Mouse (Mus musculus): ENCODE results near the gene Armh3. TPM values are rescaled to one million over a fixed set of nuclear protein-coding genes. Genes with fewer than 3 reads are reported as not detected.
A peak's percentile ranks its signal among the peaks of the same experiment; 100 is the strongest.
"Not testable (repeated sequence)": the region's sequence is repeated elsewhere in the genome, so short reads cannot be mapped to it uniquely, and the experiment has no call there.

Armh3 gene
- total and polyA plus RNA-seq, 2 experiments from 2014 or later: 16.5 to 17.5 TPM

GRCm38 (mm10) chr19:46002279-46002678 is 4.0 kb upstream of the Armh3 start:
- Histone ChIP-seq H3K27me3 (ENCODE audit: insufficient read depth, low read length) (no peaks in the 10 kb centered on the region), H3K9ac (replicated peaks; ENCODE audit: low read length) (no peak overlapping the region), H3K4me2 (ENCODE audit: low read depth, low read length) (no peak overlapping the region), H3K4me3 (ENCODE audit: low read length) (no peak overlapping the region), H3K9me3 (ENCODE audit: low read length) (no peaks in the 10 kb centered on the region), H3K36me3 (ENCODE audit: insufficient read depth, low read length) (no peaks in the 10 kb centered on the region), H3K4me1 (ENCODE audit: insufficient read depth, low read length) (peaks cover 6% of the 10 kb centered on the region; the same call in 1 of the 2 replicates), H3K27ac (no peak overlapping the region)
- WGBS: 82% methylated on average over 9 of the region's 9 CpGs
- ATAC-seq: no peak
- no peak for TF ChIP-seq CTCF (IDR thresholded peaks at IDR 0.05; ENCODE audit: low read depth)
- DNase-seq (ENCODE audit: low spot score): no peak

- DNase-seq (ENCODE audit: low spot score) (no peak), ATAC-seq (no peak)
- H3K4me1 ChIP-seq (ENCODE audit: insufficient read depth, low read length): peaks cover 6% of the 10 kb centered on the region; the same call in 1 of the 2 replicates
- H3K27me3 ChIP-seq (ENCODE audit: insufficient read depth, low read length): no peaks in the 10 kb centered on the region
- no peak overlapping the region for H3K9ac ChIP-seq (replicated peaks; ENCODE audit: low read length)
- H3K36me3 ChIP-seq (ENCODE audit: insufficient read depth, low read length): no peaks in the 10 kb centered on the region
- H3K9me3 ChIP-seq (ENCODE audit: low read length): no peaks in the 10 kb centered on the region
- 71% methylated on average over 1 of the region's 1 CpGs for WGBS
- H3K4me3 ChIP-seq (ENCODE audit: low read length): no peak overlapping the region
- H3K27ac ChIP-seq: no peak overlapping the region
- no peak overlapping the region for H3K4me2 ChIP-seq (ENCODE audit: low read depth, low read length)
- no peak for TF ChIP-seq CTCF (IDR thresholded peaks at IDR 0.05; ENCODE audit: low read depth)
Observed at GRCm38 (mm10) chr19:45999378-45999777, 1.1 kb upstream of the Armh3 start.

- H3K27me3 ChIP-seq (ENCODE audit: insufficient read depth, low read length): no peaks in the 10 kb centered on the region
- peaks cover 3% of the 10 kb centered on the region; the same call in 1 of the 2 replicates for H3K4me1 ChIP-seq (ENCODE audit: insufficient read depth, low read length)
- H3K4me3 ChIP-seq (ENCODE audit: low read length): peak overlapping the region; percentile 76
- TF ChIP-seq CTCF (IDR thresholded peaks at IDR 0.05; ENCODE audit: low read depth): no peak
- peak overlapping the region; percentile 63 for H3K4me2 ChIP-seq (ENCODE audit: low read depth, low read length)
- 12% methylated on average over 8 of the region's 8 CpGs for WGBS
- no peak overlapping the region for H3K27ac ChIP-seq
- H3K9ac ChIP-seq (replicated peaks; ENCODE audit: low read length): peak overlapping the region; percentile 81
- DNase-seq (ENCODE audit: low spot score): no peak
- no peaks in the 10 kb centered on the region for H3K36me3 ChIP-seq (ENCODE audit: insufficient read depth, low read length)
- no peaks in the 10 kb centered on the region for H3K9me3 ChIP-seq (ENCODE audit: low read length)
- peak; percentile 42 for ATAC-seq
Observed at GRCm38 (mm10) chr19:45998694-45999217, 468 bp upstream of the Armh3 start.

- H3K4me3 ChIP-seq (ENCODE audit: low read length): peak overlapping the region; percentile 76
- peak overlapping the region; percentile 81 for H3K9ac ChIP-seq (replicated peaks; ENCODE audit: low read length)
- H3K36me3 ChIP-seq (ENCODE audit: insufficient read depth, low read length): no peaks in the 10 kb centered on the region
- TF ChIP-seq CTCF (IDR thresholded peaks at IDR 0.05; ENCODE audit: low read depth): no peak
- WGBS: 58% methylated on average over 5 of the region's 5 CpGs
- peak overlapping the region; percentile 63 for H3K4me2 ChIP-seq (ENCODE audit: low read depth, low read length)
- no peaks in the 10 kb centered on the region for H3K27me3 ChIP-seq (ENCODE audit: insufficient read depth, low read length)
- H3K4me1 ChIP-seq (ENCODE audit: insufficient read depth, low read length): no peaks in the 10 kb centered on the region
- ATAC-seq: no peak
- H3K27ac ChIP-seq: peak overlapping the region; percentile 93
- DNase-seq (ENCODE audit: low spot score): no peak
- no peaks in the 10 kb centered on the region for H3K9me3 ChIP-seq (ENCODE audit: low read length)
Observed at GRCm38 (mm10) chr19:45997365-45997764, 923 bp downstream of the Armh3 start.

GRCm38 (mm10) chr19:45993981-45994737 is 4.1 kb downstream of the Armh3 start:
- Histone ChIP-seq H3K4me2 (ENCODE audit: low read depth, low read length) (no peak overlapping the region), H3K36me3 (ENCODE audit: insufficient read depth, low read length) (no peaks in the 10 kb centered on the region), H3K4me1 (ENCODE audit: insufficient read depth, low read length) (no peaks in the 10 kb centered on the region), H3K27me3 (ENCODE audit: insufficient read depth, low read length) (no peaks in the 10 kb centered on the region), H3K27ac (no peak overlapping the region), H3K4me3 (ENCODE audit: low read length) (no peak overlapping the region), H3K9me3 (ENCODE audit: low read length) (no peaks in the 10 kb centered on the region), H3K9ac (replicated peaks; ENCODE audit: low read length) (no peak overlapping the region)
- no peak for ATAC-seq
- no peak for DNase-seq (ENCODE audit: low spot score)
- TF ChIP-seq CTCF (IDR thresholded peaks at IDR 0.05; ENCODE audit: low read depth): no peak
- 97% methylated on average over 13 of the region's 13 CpGs for WGBS

- not testable (repeated sequence) for ATAC-seq; H3K36me3 ChIP-seq (ENCODE audit: insufficient read depth, low read length); H3K9ac ChIP-seq (replicated peaks; ENCODE audit: low read length); H3K4me2 ChIP-seq (ENCODE audit: low read depth, low read length); DNase-seq (ENCODE audit: low spot score); H3K4me3 ChIP-seq (ENCODE audit: low read length); H3K9me3 ChIP-seq (ENCODE audit: low read length); H3K4me1 ChIP-seq (ENCODE audit: insufficient read depth, low read length); H3K27me3 ChIP-seq (ENCODE audit: insufficient read depth, low read length); H3K27ac ChIP-seq
- whole genome bisulfite sequencing: 91% methylated on average over 6 of the region's 6 CpGs
Observed at GRCm38 (mm10) chr19:45993441-45993840, 4.8 kb downstream of the Armh3 start.

GRCm38 (mm10) chr19:45991171-45991570 is 7.1 kb downstream of the Armh3 start:
- H3K27me3 ChIP-seq (ENCODE audit: insufficient read depth, low read length): no peaks in the 10 kb centered on the region
- WGBS: 90% methylated on average over 3 of the region's 3 CpGs
- H3K9me3 ChIP-seq (ENCODE audit: low read length): no peaks in the 10 kb centered on the region
- no peak overlapping the region for H3K27ac ChIP-seq
- no peak for DNase-seq (ENCODE audit: low spot score)
- no peak overlapping the region for H3K9ac ChIP-seq (replicated peaks; ENCODE audit: low read length)
- TF ChIP-seq CTCF (IDR thresholded peaks at IDR 0.05; ENCODE audit: low read depth): no peak
- H3K4me3 ChIP-seq (ENCODE audit: low read length): no peak overlapping the region
- no peak overlapping the region for H3K4me2 ChIP-seq (ENCODE audit: low read depth, low read length)
- no peaks in the 10 kb centered on the region for H3K36me3 ChIP-seq (ENCODE audit: insufficient read depth, low read length)
- H3K4me1 ChIP-seq (ENCODE audit: insufficient read depth, low read length): no peaks in the 10 kb centered on the region
- ATAC-seq: no peak

Measured in hindbrain, postnatal 0 days (tissue).